Mouse (Mus musculus): Measurements from ENCODE around the gene Ppme1.

Gene Ppme1

DNA sequence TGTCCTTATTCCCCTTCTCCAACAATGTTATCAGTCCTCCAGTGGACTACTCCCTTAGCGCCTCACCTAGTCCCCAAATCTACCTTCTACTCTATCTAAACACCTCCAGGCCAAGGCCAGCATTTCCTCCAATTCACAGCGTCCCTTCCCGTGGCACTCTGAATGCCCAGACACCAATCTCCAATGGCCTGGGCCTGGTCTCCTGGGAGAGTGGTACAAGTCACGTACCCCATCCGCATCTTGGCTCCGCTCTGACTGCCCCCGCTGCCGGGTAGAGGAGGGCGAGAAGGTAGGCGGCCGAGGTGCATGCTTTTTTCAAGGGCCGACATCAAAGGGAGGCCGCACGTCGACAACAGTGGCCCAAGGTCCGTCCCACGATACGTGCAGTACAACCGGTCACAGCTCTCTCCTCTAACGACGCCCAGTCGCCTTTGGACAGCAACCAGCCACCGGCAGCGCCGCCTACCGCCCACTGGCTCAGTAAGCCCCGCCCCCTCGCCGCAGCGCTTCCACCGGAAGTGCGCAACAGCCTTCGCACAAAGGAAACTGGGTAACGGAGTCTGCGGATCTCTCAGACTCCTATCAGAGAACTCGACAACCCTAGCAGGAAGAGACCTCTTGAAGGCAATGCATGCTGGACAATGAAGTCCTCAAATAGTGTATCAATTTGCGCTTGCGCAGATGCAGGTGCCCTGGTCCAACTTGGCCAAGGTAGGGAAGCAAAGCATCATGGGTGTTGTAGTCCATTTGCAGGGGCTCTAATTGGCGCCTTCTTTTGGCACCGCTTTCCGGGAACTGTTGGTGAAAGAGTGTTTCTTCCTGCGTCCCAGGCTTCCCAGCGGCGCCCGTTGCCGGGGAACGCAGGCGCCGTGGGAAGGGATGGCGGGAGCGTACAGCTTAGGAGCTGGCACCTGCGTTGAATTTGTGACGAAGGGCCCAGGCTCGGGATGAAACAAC, at the start of gene Ppme1, which contains the start of gene C2cd3:
Ppme1 (minus strand) TSS at position 813 of the 957 bp plus-strand sequence.
C2cd3 (plus strand) TSS at position 739 of the 957 bp plus-strand sequence.
- DNase-seq, result peak; percentile 99

DNA sequence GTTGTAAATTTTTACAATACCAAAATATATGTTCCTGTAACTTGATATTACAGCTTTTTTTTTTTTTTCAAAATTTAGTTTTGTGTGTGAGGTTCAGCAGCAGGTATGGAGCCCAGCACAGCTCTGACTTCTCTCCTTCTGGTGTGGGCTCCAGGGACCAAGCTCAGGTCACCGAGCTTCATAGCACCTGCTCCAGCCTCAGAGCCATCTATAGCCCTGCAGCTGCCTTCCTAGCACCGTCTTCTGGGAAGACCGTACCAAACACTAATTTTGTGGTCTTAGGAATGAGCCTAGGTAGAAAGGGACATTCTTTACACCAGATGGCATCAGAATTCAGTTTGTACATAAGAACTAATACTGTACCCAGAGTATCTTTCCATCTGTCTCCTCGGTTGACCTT, 36.6 kb upstream of the Ppme1 start:
- no peak for DNase-seq

DNA sequence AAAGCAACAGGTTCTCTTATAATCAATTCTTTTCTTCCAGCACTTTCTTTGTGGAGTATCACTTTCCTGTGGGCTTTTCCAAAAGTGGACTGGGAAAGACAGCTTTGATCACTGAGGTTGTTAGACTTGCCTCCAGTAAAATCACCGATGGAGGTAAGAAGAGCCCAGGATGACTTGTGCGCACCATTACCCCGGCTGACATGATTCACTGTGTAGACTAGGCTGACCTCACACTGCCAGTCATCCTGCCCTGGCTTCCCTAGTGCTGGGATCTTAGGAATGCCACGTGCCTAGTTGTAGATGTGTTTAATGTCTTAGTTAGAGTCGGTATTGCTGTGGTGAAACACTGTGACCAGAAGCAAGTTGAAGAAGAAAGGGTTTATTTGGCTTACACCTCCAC, 35.6 kb upstream of the Ppme1 start:
- no peak for DNase-seq

DNA sequence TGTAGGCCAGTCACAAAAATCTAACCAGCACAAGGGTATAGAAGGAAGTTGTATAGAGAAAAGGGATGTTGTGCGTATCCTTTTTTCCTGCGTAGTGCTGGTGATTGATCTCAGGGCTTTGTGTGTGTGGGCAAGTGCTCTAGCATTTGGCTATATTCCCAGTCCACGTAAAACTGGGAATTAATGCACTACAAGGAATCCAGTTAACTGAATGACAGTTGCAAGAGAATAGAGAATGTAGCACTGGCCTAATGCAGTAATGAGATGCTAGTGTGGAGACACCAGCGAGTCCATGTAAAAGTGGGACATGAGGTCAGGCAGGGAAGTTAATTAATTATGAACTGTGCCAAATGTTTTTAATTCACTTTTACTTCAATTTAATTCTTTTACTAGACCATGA, 30.6 kb upstream of the Ppme1 start:
- no peak for DNase-seq

GRCm38 (mm10) chr7:100400899-100401539, 28.9 kb upstream of the Ppme1 start:
- DNase-seq, result no peak

DNA sequence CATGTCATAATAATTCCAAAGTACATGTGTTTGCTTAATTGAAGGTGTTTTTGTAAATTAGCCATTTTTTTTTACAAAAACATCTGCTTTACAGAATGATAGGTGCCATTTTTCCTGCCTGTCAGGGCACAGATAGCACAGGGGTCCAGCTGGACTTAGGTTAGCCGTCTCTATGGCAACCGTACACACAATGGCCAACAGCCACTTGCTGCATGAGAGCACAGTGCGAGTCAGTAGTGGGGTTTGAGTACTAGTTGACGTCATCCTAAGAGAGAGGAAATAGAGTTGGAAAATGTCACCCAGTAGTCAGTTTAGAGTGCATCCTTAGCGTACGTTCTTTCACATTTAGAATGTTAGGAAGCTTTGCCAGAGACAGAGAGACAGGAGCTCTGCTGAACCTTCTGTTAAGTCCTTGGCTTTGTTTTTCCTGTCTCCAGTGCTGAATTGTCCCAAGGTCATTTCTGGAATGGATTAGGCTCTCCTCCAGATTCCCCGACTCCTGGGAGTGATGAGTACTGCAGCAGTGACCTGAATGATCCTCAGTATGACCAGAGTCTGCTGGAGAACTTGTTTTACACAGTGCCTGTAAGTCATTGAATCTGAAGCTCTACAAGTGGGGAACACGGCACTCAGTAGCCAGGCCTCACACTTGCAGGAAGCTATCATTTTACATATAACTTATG, 27.3 kb upstream of the Ppme1 start:
- DNase-seq, result no peak

DNA sequence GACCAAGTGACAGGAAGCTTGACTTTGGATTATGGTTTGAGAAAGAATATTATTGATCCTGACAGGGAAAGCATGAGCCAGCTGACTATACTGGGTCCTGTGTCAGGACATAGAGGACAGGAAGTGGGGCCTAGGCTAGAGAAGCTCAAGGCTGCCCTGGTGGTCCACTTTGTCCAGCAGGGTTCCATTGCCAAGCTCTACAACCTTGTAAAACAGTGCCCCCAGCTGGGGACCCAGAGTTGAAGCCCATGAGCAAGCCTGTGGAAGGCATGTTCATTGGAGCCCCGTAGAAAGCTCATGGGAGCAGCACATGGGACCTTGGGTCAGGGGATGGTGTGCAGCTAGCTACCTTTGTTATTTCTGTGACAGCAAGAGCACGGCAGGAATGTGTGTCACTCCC, 20.2 kb upstream of the Ppme1 start:
- DNase-seq, result no peak

GRCm38 (mm10) chr7:100390166-100390565, 18.1 kb upstream of the Ppme1 start:
- DNase-seq, result no peak

DNA sequence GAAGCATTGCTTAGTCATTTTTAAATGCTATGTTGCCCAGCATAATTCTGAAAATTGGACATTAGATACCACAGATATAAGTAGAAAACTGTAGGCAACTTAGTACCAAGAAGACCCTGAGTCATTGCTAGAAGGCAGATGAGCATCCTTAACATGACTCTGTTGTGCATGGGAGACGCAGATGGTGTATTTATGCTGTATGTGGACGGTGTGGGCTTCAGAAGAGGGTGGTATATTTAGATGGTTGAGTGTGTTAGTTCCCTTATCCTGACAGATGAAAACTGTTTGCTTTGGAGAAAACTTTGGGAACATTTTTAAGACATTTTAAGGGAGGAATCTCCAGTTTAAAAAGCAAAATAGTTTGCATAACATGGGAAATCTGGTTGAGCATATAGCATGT, 16.1 kb upstream of the Ppme1 start:
- no peak for DNase-seq

- no peak for DNase-seq
Observed at GRCm38 (mm10) chr7:100383207-100383606, 11.1 kb upstream of the Ppme1 start.

- no peak for DNase-seq
Observed at GRCm38 (mm10) chr7:100381161-100381560, 9.1 kb upstream of the Ppme1 start.

DNA sequence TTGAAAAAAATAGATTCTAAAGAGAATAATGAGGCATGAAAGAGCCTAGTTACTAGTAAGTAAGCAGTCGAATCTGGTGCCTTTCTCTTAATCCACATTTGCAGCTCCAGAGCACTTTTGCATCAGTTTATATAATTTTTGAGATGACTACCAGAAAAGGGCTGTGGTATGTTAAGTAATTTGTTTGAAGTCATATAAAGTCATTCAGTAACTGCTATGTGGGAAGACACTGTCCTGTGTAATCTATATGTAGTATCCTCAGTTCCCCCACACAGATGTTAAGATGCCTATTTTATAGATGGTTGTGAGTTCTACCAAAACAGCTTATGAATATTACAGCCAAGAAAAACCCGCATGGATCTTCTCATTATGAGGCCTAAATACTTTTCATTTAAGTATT, 6.2 kb upstream of the Ppme1 start:
- DNase-seq, result no peak

DNA sequence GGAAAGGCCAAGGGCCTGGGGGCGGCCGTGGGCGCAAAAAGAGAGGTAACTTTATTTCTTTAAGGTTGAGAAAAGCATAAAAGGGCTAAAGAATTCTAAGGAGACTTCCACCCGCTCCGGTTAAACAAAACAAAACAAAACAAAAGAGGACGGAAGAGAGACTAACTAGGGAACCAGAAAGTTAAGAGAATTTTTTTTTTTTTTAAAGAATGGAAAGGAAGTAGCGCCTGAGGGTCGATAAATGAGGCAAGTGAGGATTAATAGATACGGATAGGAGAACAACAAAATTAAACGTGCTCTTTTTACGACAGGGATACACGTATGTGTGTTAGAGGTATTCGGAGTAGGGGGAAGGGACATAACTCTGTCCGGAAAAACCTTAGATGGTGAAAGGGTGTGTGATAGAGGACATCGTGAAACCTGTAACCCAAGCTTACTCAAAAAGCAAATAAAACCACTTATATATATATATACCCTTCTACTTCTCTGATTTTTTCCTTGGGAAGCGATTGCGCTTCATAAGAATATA, 409 bp upstream of the Ppme1 start:
- DNase-seq, result no peak

GRCm38 (mm10) chr7:100364888-100365287, 7.2 kb downstream of the Ppme1 start:
- DNase-seq, result no peak

- no peak for DNase-seq
Observed at GRCm38 (mm10) chr7:100363162-100363561, 8.9 kb downstream of the Ppme1 start.

GRCm38 (mm10) chr7:100357856-100358255, 14.3 kb downstream of the Ppme1 start:
- DNase-seq, result no peak

DNA sequence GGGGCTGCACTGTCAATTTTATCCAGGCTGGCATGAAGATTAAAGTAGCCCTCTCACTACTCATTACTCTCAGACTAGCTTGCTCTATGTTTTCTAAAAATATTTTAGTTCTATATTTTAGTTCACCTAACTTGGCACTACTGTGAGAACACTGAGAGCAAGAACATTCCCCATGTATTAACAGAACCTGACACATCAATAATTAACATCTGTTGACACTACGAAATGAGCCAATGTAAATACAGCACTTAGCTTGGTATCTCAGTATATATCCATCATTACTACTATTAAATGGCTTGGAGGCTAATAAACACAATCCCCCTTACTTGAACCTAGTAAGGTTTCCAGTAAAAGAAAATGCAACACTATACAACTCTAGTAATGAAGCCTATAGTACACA, 15.3 kb downstream of the Ppme1 start:
- no peak for DNase-seq

DNA sequence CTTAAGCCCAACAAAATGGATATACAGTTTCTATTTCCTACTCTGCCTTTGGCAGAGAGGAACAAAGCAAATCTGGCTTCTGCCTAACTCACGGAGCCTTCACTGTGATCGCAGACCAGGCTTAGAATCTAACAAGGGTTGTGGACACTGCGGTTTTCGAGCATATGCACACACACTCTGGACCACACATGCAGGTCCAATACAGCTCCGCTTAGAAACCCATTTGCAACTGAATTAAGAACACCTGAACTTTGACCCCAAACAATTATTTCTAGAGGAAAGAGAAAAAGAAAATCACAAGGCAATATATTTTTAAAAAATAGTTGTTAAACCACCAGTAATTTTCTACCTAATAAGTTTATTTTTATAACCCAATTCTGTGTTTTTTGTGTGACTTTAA, 15.8 kb downstream of the Ppme1 start:
- no peak for DNase-seq

GRCm38 (mm10) chr7:100354984-100355383, 17.1 kb downstream of the Ppme1 start:
- DNase-seq, result no peak

DNA sequence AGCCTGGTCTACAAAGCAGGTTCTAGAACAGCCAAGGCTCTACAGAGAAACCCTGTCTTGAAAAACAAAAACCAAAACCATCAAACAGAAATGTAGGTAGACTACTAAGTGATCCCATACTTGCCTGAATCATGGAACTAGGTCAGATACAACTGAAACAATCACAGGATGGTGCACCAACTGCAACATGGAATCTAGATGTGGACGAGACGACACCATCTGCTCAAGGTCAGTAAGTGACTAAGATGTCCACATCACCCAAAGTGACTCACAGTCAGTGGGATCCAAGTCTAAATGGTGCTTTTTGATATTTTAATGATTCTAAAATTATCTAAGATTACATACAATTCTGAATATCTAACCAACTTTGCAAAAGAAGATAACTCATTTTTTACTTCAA, 36.2 kb downstream of the Ppme1 start:
- DNase-seq, result no peak

DNA sequence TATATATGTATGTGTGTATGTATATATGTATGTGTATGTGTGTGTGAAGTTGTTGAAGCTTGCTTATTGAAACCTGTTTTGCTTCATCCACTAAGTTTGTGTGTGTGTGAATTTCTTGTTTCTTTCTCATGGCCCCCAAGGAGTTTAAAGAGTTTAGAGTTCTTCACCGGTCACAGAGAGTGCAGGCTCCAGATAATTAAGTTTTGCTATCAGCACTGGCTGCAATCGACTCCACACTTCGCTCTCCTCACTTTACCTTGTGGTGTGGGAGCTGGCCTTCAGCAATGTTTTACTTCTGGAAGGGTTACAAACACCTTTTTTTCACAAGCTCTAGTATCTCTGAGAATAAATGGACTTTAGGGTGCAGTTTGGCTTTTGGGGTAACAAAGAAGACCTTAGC, 40.8 kb downstream of the Ppme1 start:
- no peak for DNase-seq

- DNase-seq, result no peak
Observed at GRCm38 (mm10) chr7:100328636-100329035, 43.5 kb downstream of the Ppme1 start.

- no peak for DNase-seq
Observed at GRCm38 (mm10) chr7:100327514-100327913, 44.6 kb downstream of the Ppme1 start.

Measured in cerebellum, adult 18-20 months (tissue).